Mouse (Mus musculus) kidney, postnatal 10 days (tissue): Measurements from ENCODE around the gene Chst14.

Experiments
- DNase-seq: peaks from one replicate; pipeline ENCODE4 v3.0.0; 2021; ENCODE audit warnings: mixed read lengths

Gene Chst14

GRCm38 (mm10) chr2:118906118-118906492 is 20.2 kb upstream of the Chst14 start:
- no peak for DNase-seq

- DNase-seq: no peak
Measured at GRCm38 (mm10) chr2:118907781-118908180, 18.5 kb upstream of the Chst14 start.

- no peak for DNase-seq
Measured at GRCm38 (mm10) chr2:118909151-118909550, 17.1 kb upstream of the Chst14 start.

- no peak for DNase-seq
Measured at GRCm38 (mm10) chr2:118910605-118911278, 15.6 kb upstream of the Chst14 start.

GRCm38 (mm10) chr2:118912706-118913105 is 13.6 kb upstream of the Chst14 start:
- no peak for DNase-seq

GRCm38 (mm10) chr2:118913551-118914276 is 12.6 kb upstream of the Chst14 start:
- DNase-seq: no peak

- no peak for DNase-seq
Measured at GRCm38 (mm10) chr2:118914685-118915084, 11.6 kb upstream of the Chst14 start.

GRCm38 (mm10) chr2:118916436-118916835 is 9.9 kb upstream of the Chst14 start:
- no peak for DNase-seq

GRCm38 (mm10) chr2:118918543-118918942 is 7.8 kb upstream of the Chst14 start:
- DNase-seq: no peak

GRCm38 (mm10) chr2:118920428-118920827 is 5.9 kb upstream of the Chst14 start:
- no peak for DNase-seq

- DNase-seq: no peak
Measured at GRCm38 (mm10) chr2:118925952-118926351, 344 bp upstream of the Chst14 start.

- no peak for DNase-seq
Measured at GRCm38 (mm10) chr2:118926998-118927739, 873 bp downstream of the Chst14 start.

- DNase-seq: no peak
Measured at GRCm38 (mm10) chr2:118941341-118941740, 15.0 kb downstream of the Chst14 start.

- DNase-seq: no peak
Measured at GRCm38 (mm10) chr2:118943232-118943631, 16.9 kb downstream of the Chst14 start.

- no peak for DNase-seq
Measured at GRCm38 (mm10) chr2:118948818-118949217, 22.5 kb downstream of the Chst14 start.

- DNase-seq: no peak
Measured at GRCm38 (mm10) chr2:118949699-118950098, 23.4 kb downstream of the Chst14 start.

GRCm38 (mm10) chr2:118956497-118956896 is 30.2 kb downstream of the Chst14 start:
- no peak for DNase-seq

GRCm38 (mm10) chr2:118959644-118960043 is 33.3 kb downstream of the Chst14 start:
- DNase-seq: no peak

GRCm38 (mm10) chr2:118960413-118960812 is 34.1 kb downstream of the Chst14 start:
- no peak for DNase-seq

GRCm38 (mm10) chr2:118961546-118961945 is 35.2 kb downstream of the Chst14 start:
- DNase-seq: no peak

GRCm38 (mm10) chr2:118963007-118963675 is 36.8 kb downstream of the Chst14 start:
- DNase-seq: no peak

GRCm38 (mm10) chr2:118963676-118964012 is 37.3 kb downstream of the Chst14 start:
- DNase-seq: no peak

- DNase-seq: no peak
Measured at GRCm38 (mm10) chr2:118969585-118970147, 43.4 kb downstream of the Chst14 start.
